ENCODE assay signal across 19 mouse cellular contexts in the genomic region with DNA sequence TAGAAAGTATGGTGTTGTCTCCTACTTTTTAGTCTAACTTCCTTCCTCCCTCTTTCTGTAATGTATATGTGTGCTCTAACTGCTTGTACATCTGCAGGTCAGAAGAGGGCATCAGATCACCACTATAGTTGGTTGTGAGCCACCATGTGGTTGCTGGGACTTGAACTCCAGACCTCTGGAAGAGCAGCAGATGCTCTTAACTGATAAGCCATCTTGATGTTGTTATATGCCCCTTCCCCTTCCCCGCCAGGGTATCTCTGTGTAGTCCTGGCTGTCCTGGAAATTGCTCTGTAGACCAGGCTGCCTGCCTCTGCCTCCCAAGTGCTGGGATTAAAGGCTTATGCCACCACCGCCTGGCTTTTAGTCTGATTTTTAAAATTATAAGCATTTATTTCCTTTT. TPM values are rescaled to one million over a fixed set of nuclear protein-coding genes. Genes with fewer than 3 reads are reported as not detected.
DNase-seq lines count a peak whose midpoint lies in the region; ATAC-seq and TF ChIP-seq lines count a peak whose summit lies in the region.
"Had no signal": no experiment of that assay in that cellular context is flagged by ENCODE, and none has a peak within 500 bp of the region (broad histone marks: within the 10 kb centered on the region; RNA-seq: fewer than 3 reads in every experiment).

No protein-coding gene starts in this region.

- no peak overlapping the region for H3K27ac ChIP-seq in kidney, adult 2 months (ENCODE audit: insufficient read depth, low read depth, low read length)
- H3K27ac ChIP-seq in kidney, embryonic 14.5 days (ENCODE audit: low read depth, low read length) = no peak overlapping the region

- DNase-seq in cerebellum, adult 11-12 months = peak; percentile 46
- DNase-seq in cerebellum, adult 18-20 months = no peak
- DNase-seq in kidney, adult 2 months = no peak
- peak; percentile 55 for DNase-seq in A20 (ENCODE audit: low read depth, low spot score)
- DNase-seq in induced T-regulatory cell, adult 2 months (ENCODE audit: low read depth) = peak; percentile 28
- no peak for DNase-seq in lung, postnatal 14 days
- no peak for DNase-seq in layer of hippocampus, postnatal 36 days
- DNase-seq: adrenal gland, postnatal 25 days; cerebellum, postnatal 25 days; heart, adult 18-20 months; kidney, postnatal 25 days; lung, adult 2 months; lung, postnatal 4 days; thymus, adult 2 months had no signal

- ATAC-seq in kidney, embryonic 14.5 days (ENCODE audit: low FRiP score, low TSS enrichment) = no peak
- ATAC-seq: activated CD4-positive, CD25-positive, alpha-beta regulatory T cell, adult 4 months had no signal

- H3K9me3 ChIP-seq in kidney, embryonic 14.5 days (ENCODE audit: control insufficient read depth, low read length) = no peaks in the 10 kb centered on the region
- H3K9me3 ChIP-seq: hindbrain, embryonic 10.5 days; midbrain, embryonic 12.5 days had no signal

- peaks cover 11% of the 10 kb centered on the region for H3K4me1 ChIP-seq in kidney, adult 2 months (ENCODE audit: control insufficient read depth, insufficient read depth, low read length)
- H3K4me1 ChIP-seq in kidney, embryonic 14.5 days (ENCODE audit: control insufficient read depth, insufficient read depth, low read length) = 0 out of 2 replicates have a peak, but pooled peaks cover 3% of the 10 kb centered on the region

- no peak overlapping the region for H3K9ac ChIP-seq in kidney, embryonic 14.5 days (ENCODE audit: low read depth, low read length)

- TF ChIP-seq POLR2A in kidney, adult 2 months (IDR thresholded peaks at IDR 0.05; ENCODE audit: low read depth, low read length) = no peak

- H3K36me3 ChIP-seq in kidney, adult 2 months (ENCODE audit: control insufficient read depth, insufficient read depth, low read length) = no peaks in the 10 kb centered on the region
- H3K36me3 ChIP-seq in kidney, embryonic 14.5 days (ENCODE audit: control insufficient read depth, insufficient read depth, low read length) = no peaks in the 10 kb centered on the region
- H3K36me3 ChIP-seq: midbrain, embryonic 12.5 days had no signal

- no peak overlapping the region for H3K4me2 ChIP-seq in kidney, embryonic 14.5 days (replicated peaks; ENCODE audit: low read depth, low read length)

- no peaks in the 10 kb centered on the region for H3K27me3 ChIP-seq in kidney, adult 2 months (replicated peaks; ENCODE audit: control insufficient read depth, insufficient read depth, low read length)
- no peaks in the 10 kb centered on the region for H3K27me3 ChIP-seq in kidney, embryonic 14.5 days (ENCODE audit: control insufficient read depth, insufficient read depth, low read length)
- H3K27me3 ChIP-seq: midbrain, embryonic 12.5 days had no signal

- TF ChIP-seq CTCF in kidney, adult 2 months (conservative IDR thresholded peaks at IDR 0.05; ENCODE audit: insufficient read depth, insufficient read length, low read depth, low read length) = 0 out of 2 replicates have a peak, but pooled peaks have one; percentile 4

- H3K4me3 ChIP-seq in kidney, adult 2 months (ENCODE audit: insufficient read depth, low read depth, low read length) = no peak overlapping the region
- no peak overlapping the region for H3K4me3 ChIP-seq in kidney, embryonic 14.5 days (ENCODE audit: low read length)

- 95% methylated on average over 2 of the region's 2 CpGs for WGBS in kidney, adult 2 months
- WGBS in kidney, embryonic 14.5 days = 86% methylated on average over 2 of the region's 2 CpGs

RNA-seq across cellular contexts. Expression of gene Ahcyl2, which starts 0.9 kb away (rescaled TPM):
- polyA plus RNA-seq in kidney, adult 2 months (2012; rRNA removed) = 107 and 122 TPM in 2 replicates
- 13.7 and 17.2 TPM in 2 replicates for polyA plus RNA-seq in kidney, embryonic 14.5 days (2014; fragmentation: Nextera tagmentation; extraction: Ambion mirVana)
- 100 to 1,000 TPM; 232 to 261 TPM for total RNA-seq in layer of hippocampus, postnatal 36 days (2021)

RNA-seq across cellular contexts. Expression of gene Smo, which starts 31.6 kb away (rescaled TPM):
- 53.4 and 59.5 TPM in 2 replicates for polyA plus RNA-seq in kidney, adult 2 months (2012; rRNA removed)
- polyA plus RNA-seq in kidney, embryonic 14.5 days (2014; fragmentation: Nextera tagmentation; extraction: Ambion mirVana) = 53.4 and 70.4 TPM in 2 replicates
- total RNA-seq in layer of hippocampus, postnatal 36 days (2021) = 10 to 100 TPM; 16.6 to 17.4 TPM
- polyA plus RNA-seq: inflammation-experienced regulatory T-cells, adult 6 months had no signal

Comparison
In these comparisons a context has a peak if more than half of its experiments do, and no peak if none do; other contexts are left out.
1. DNase-seq: peak in cerebellum, adult 11-12 months (single experiment), A20 (single experiment) and induced T-regulatory cell, adult 2 months (single experiment); none in cerebellum, adult 18-20 months (0 of 2), kidney, adult 2 months (single experiment), lung, postnatal 14 days (single experiment) and layer of hippocampus, postnatal 36 days (0 of 2).